Mouse (Mus musculus) forebrain, postnatal 0 days (tissue): Measurements from ENCODE around the gene Knstrn. TPM values are rescaled to one million over a fixed set of nuclear protein-coding genes. Genes with fewer than 3 reads are reported as not detected.

Experiments used
- ATAC-seq: fragments of 200-750 bp; cut with Nextera tagmentation; 2 replicates; pipeline ENCODE4 v1.8.0; 2017; ENCODE audit warnings: mild to moderate bottlenecking, moderate library complexity
- DNase-seq: peaks from one replicate; pipeline ENCODE4 v3.0.0-alpha.2; 2015
- H3K27ac ChIP-seq: fragments of 300-500 bp; sonication (generic); 2 replicates; pipeline ENCODE4 v1.5.1; 2014; ENCODE audit warnings: low read depth, mild to moderate bottlenecking, antibody characterized with exemption, low read length, moderate library complexity, mixed read lengths
- H3K27me3 ChIP-seq: fragments of 300-500 bp; sonication (generic); 2 replicates; pipeline ENCODE4 v1.6.1; 2014; ENCODE audit warnings: mild to moderate bottlenecking, low read length, mixed read lengths; ENCODE audit not compliant: insufficient read depth
- H3K36me3 ChIP-seq: fragments of 300-500 bp; sonication (generic); 2 replicates; pipeline ENCODE4 v1.6.1; 2014; ENCODE audit warnings: mild to moderate bottlenecking, moderate library complexity; ENCODE audit not compliant: insufficient read depth
- H3K4me1 ChIP-seq: fragments of 300-500 bp; sonication (generic); 2 replicates; pipeline ENCODE4 v1.6.1; 2014; ENCODE audit warnings: antibody characterized with exemption; ENCODE audit not compliant: insufficient read depth
- H3K4me2 ChIP-seq: fragments of 300-500 bp; sonication (generic); 2 replicates; pipeline ENCODE4 v1.6.1; 2014; ENCODE audit warnings: low read depth, mild to moderate bottlenecking, moderate library complexity
- H3K4me3 ChIP-seq: fragments of 300-500 bp; sonication (generic); 2 replicates; pipeline ENCODE4 v1.5.1; 2014; ENCODE audit warnings: low read depth, low read length, mixed read lengths
- H3K9ac ChIP-seq: fragments of 300-500 bp; sonication (generic); 2 replicates; pipeline ENCODE4 v1.6.1; 2014; ENCODE audit warnings: mild to moderate bottlenecking
- H3K9me3 ChIP-seq: fragments of 300-500 bp; sonication (generic); 2 replicates; pipeline ENCODE4 v1.6.1; 2016; ENCODE audit warnings: low read length
- CTCF ChIP-seq: sonication (generic); IDR thresholded peaks from 2 replicates; pipeline ENCODE4 v1.5.1; 2016; ENCODE audit warnings: antibody characterized with exemption, control low read depth, low read depth
- WGBS: fragments of 180-500 bp; shearing (Covaris S2); extraction: QIAGEN DNeasy Blood & Tissue Kit; methylation state at CpG from one replicate; pipeline ENCODE4 v1.1.7; 2014; 5-methylcytosine and 5-hydroxymethylcytosine counted together
- polyA plus RNA-seq: library from polyadenylated mRNA; unstranded; fragments of >200 nt; fragmentation: Nextera tagmentation; extraction: Ambion mirVana; gene quantifications from 2 replicates; pipeline ENCODE4 v1.2.1, GENCODE M21; 2015
- total RNA-seq: library from RNA; depleted of rRNA; stranded (reverse); fragments of >200 nt; gene quantifications from 2 replicates; pipeline ENCODE4 v1.2.3, GENCODE M21; 2014; rRNA removed

Gene Knstrn
- total and polyA plus RNA-seq, 2 experiments from 2014 or later: 7.1 to 13.1 TPM

DNA sequence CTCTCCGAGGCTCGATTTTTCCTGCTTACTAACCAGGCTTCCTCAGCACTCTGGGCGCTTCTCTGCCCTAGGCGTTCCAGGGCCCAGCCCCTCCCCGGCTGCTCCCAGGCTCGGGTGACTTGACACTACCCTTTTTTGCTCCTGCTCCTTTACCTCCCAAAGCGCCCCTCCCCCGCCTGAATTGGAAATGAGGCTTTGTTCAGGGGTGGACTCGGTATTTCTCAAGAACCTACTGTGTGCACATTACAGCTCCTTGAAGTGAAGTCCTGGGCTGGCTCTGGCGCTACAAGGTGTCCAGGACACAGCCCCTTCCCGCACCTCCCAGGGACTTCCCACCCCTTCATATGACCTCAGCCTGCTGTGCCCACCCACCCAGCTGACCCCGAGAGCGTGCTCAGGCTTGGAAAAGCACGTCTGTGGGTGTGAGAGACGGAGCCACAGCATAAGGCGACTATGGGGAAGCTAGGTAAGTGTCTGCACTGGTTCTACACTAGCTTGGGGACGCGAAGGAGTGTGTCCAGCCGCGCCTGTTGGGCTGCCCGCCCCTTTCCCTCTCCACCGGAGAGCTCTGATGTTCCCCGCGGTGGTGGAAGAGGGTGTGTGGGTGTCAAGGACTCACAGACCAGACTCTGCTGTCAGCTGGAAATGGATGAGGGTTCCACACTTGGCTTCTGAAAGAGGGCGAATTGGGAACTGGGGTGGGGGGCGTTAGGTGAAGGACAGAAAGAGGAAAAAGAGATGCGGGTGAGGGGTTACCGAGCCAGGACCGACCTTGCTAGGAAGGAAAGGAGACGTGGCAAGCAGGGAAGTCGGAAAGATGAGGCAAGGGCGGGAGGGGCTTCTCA, 86.4 kb downstream of the Knstrn start, which contains the start of gene Bahd1:
Bahd1 (plus strand) TSS at position 397 of the 845 bp plus-strand sequence.
- Histone ChIP-seq H3K9me3 (no peaks in the 10 kb centered on the region), H3K4me3 (peak within 1 kb of the TSS; percentile 90), H3K4me2 (peak within 1 kb of the TSS; percentile 94), H3K27ac (no peak within 1 kb of the TSS), H3K36me3 (no peaks in the 10 kb centered on the region), H3K9ac (peak within 1 kb of the TSS; percentile 48), H3K27me3 (peaks cover 50% of the 10 kb centered on the region), H3K4me1 (peaks cover 28% of the 10 kb centered on the region)
- DNase-seq: no peak
- no peak for TF ChIP-seq CTCF
- no peak for ATAC-seq
- WGBS: 1% methylated on average over 32 of the region's 32 CpGs

DNA sequence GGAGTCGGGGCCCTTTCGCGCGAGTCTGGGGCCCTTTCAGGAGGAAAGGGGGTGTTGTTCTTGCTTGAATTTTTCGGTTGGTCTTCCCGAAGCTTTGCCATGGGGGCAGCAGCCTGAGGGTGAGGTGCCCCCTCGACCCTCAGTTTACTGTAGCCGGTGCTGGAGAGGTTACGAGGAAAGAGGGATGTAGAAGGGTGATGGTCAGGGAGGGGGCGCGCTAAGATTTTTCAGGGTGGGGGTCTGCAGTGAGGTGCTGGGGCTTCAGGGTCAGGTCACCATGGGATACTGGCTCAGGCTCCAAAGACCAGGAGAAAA, 87.0 kb downstream of the Knstrn start:
- peaks cover 44% of the 10 kb centered on the region for H3K27me3 ChIP-seq
- TF ChIP-seq CTCF: no peak
- H3K4me1 ChIP-seq: peaks cover 32% of the 10 kb centered on the region
- peak overlapping the region; percentile 90 for H3K4me3 ChIP-seq
- peak overlapping the region; percentile 94 for H3K4me2 ChIP-seq
- peak overlapping the region; percentile 48 for H3K9ac ChIP-seq
- ATAC-seq: no peak
- no peak for DNase-seq
- no peak overlapping the region for H3K27ac ChIP-seq
- H3K9me3 ChIP-seq: no peaks in the 10 kb centered on the region
- WGBS: 0% methylated on average over 11 of the region's 11 CpGs
- H3K36me3 ChIP-seq: no peaks in the 10 kb centered on the region

DNA sequence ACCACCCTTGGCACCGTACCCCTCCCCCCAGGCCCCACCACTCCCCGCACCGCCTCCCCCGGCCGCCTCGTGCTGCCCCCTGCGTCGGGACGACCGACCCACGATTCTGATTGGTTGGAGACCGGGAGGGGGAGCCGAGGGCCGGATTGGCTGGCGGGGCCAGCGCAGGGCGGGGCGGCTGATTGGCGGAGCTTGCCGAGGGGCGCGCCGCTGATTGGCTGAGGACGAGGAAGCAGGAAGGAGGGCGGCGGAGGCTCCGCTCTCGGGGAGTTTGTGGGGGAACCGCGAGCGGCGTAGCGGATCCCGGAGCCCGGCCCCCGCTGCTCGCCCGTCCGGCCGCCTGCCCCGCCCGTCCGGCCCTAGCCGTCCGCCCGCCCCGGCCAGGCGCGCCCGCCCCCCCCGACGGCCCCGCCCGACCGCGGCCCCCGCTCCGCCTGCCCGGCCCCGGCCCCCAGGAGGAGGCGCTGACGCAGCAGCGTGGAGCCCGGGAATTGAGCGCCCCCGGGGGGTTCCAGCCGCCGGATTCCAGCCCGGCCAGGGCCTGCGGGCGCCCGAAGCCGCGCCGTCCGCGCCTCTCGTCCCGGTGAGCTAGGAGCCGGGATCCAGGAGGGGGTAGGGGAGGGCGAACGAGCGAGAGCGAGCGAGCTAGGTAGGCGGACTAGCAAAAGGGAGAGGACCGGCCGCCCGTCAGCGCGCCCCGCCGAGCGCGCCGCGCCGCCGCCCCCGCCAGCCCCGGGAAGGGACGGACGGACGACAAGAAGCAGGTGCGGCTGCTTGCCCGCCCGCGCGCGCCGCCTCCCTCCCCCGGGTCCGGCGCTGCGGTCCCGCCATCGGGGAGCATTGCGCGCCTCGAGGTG, 87.6 kb downstream of the Knstrn start:
- Histone ChIP-seq H3K27me3 (peaks cover 38% of the 10 kb centered on the region), H3K9ac (peak overlapping the region; percentile 80), H3K4me2 (peak overlapping the region; percentile 94), H3K4me1 (peaks cover 32% of the 10 kb centered on the region), H3K36me3 (no peaks in the 10 kb centered on the region), H3K9me3 (no peaks in the 10 kb centered on the region), H3K27ac (peak overlapping the region; percentile 88), H3K4me3 (peak overlapping the region; percentile 90)
- DNase-seq (peak; percentile 96), ATAC-seq (peak; percentile 94)
- 3% methylated on average over 82 of the region's 120 CpGs for WGBS
- no peak; the same call in 1 of the 2 replicates for TF ChIP-seq CTCF

DNA sequence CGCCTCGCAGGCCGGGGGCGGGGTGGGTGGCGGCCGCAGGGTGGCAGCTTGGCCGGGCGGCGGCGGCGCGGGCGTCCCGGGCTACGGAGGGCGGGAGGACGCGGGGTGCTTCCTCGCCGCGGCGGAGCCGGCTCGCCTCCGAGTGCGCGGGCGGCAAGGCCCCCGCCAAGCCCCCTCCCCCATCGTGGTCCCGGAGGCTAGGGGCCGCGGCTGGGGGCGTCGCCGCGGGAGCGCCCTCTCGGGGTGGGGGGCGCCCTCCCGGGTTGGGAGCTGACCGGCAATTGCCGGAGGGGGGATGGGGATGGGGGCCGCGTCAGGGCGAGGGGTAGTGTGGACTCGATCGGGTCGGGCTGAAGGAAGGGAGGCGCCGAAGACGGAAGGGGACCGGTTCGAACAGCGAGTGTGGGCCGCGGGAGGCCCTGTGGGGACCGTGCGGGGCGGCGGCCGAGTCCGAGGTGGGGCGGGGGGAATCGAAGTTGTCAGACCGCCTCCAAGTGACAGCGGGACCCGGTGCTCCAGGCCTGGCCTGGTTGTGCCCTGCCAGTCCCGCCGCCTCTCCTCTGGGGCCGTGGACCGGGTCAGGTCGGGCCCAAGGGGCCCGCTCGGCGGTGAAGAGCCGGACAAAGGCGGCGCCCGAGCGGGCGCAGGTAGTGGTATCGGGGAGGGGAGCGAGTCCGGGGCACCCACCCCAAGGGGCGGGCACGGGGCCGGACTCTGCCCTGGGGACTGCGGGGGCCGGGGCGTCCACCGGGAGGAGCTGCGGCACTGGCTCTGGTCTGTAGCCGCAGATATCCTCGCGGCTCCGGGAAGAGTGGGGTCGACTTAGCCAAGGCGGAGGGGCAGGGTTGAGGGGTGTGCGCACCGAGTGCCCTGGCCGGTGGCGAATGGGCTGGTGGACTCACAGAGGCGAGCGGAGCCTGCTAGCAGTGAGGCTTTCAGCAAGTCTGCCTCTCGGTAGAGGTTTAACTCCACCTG, 88.5 kb downstream of the Knstrn start:
- H3K27ac ChIP-seq: peak overlapping the region; percentile 88
- peak overlapping the region; percentile 94 for H3K4me2 ChIP-seq
- peak; percentile 14 for ATAC-seq
- H3K4me1 ChIP-seq: peaks cover 24% of the 10 kb centered on the region
- DNase-seq: peak; percentile 47
- H3K36me3 ChIP-seq: no peaks in the 10 kb centered on the region
- H3K9me3 ChIP-seq: no peaks in the 10 kb centered on the region
- H3K27me3 ChIP-seq: peaks cover 33% of the 10 kb centered on the region
- peak overlapping the region; percentile 80 for H3K9ac ChIP-seq
- H3K4me3 ChIP-seq: peak overlapping the region; percentile 90
- TF ChIP-seq CTCF: peak; percentile 38
- WGBS: 2% methylated on average over 91 of the region's 106 CpGs

DNA sequence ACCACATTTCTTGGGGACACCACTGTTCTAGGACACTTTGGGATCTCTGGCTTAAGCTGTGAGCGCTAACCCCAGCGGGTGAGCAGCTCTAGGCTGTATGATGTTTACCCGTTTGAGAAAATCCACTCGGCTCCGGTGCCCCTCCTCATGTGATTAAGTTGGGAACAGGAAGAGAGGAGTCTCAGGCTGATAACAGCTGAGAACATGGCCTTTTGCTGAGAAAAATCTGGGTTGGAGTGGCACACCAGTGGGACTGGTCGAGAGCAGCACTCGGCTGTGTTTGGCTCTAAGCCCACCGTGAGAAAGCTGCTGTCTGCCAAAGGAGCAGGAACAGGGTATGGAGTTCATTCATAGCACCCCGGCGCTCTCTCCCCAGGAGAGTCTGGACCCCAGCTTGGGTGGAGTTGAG, 89.5 kb downstream of the Knstrn start:
- no peak for ATAC-seq
- no peak overlapping the region for H3K27ac ChIP-seq

More for the DNA sequence above, 89.5 kb downstream of the Knstrn start:
- Histone ChIP-seq H3K4me1 (peaks cover 18% of the 10 kb centered on the region), H3K9me3 (no peaks in the 10 kb centered on the region), H3K9ac (peak overlapping the region; percentile 80; the same call in 1 of the 2 replicates), H3K4me3 (peak overlapping the region; percentile 90), H3K27me3 (peaks cover 23% of the 10 kb centered on the region), H3K36me3 (no peaks in the 10 kb centered on the region), H3K4me2 (peak overlapping the region; percentile 94)
- peak; percentile 37 for DNase-seq
- no peak for TF ChIP-seq CTCF
- WGBS: 3% methylated on average over 10 of the region's 10 CpGs

Other genes with a start within 250 kb of the Knstrn start
- gene Bub1b, start 215.8 kb upstream of the Knstrn start, total RNA-seq: 10.1 and 11.9 TPM in 2 replicates
- gene Bub1b, start 215.8 kb upstream of the Knstrn start, polyA plus RNA-seq: 6.5 and 7.2 TPM in 2 replicates
- 71.4 and 84.4 TPM in 2 replicates for gene Pak6, start 150.7 kb upstream of the Knstrn start, total RNA-seq
- gene Pak6, start 150.7 kb upstream of the Knstrn start, polyA plus RNA-seq: 39.6 and 61.9 TPM in 2 replicates
- gene Ankrd63, start 110.0 kb upstream of the Knstrn start, total RNA-seq: 1.1 and 2.0 TPM in 2 replicates
- gene Ankrd63, start 110.0 kb upstream of the Knstrn start, polyA plus RNA-seq: 0.62 and 0.64 TPM in 2 replicates
- 0.92 and 1.1 TPM in 2 replicates for gene Plcb2, start 85.6 kb upstream of the Knstrn start, total RNA-seq
- 0.52 and 0.83 TPM in 2 replicates for gene Plcb2, start 85.6 kb upstream of the Knstrn start, polyA plus RNA-seq
- gene Inafm2, start 68.2 kb upstream of the Knstrn start, total RNA-seq: 13.8 and 14.2 TPM in 2 replicates
- gene Inafm2, start 68.2 kb upstream of the Knstrn start, polyA plus RNA-seq: 15.7 and 17.2 TPM in 2 replicates
- gene Ccdc9b, start 51.3 kb upstream of the Knstrn start, total RNA-seq: 1.8 and 2.4 TPM in 2 replicates
- gene Ccdc9b, start 51.3 kb upstream of the Knstrn start, polyA plus RNA-seq: 0.33 and 0.53 TPM in 2 replicates
- gene Phgr1, start 41.2 kb upstream of the Knstrn start, total RNA-seq: not detected in 2 replicates
- gene Phgr1, start 41.2 kb upstream of the Knstrn start, polyA plus RNA-seq: not detected in 2 replicates
- 48.4 and 91.3 TPM in 2 replicates for gene Disp2, start 34.3 kb upstream of the Knstrn start, total RNA-seq
- gene Disp2, start 34.3 kb upstream of the Knstrn start, polyA plus RNA-seq: 25.4 and 40.4 TPM in 2 replicates
- 49.0 and 50.5 TPM in 2 replicates for gene Ivd, start 48.0 kb downstream of the Knstrn start, total RNA-seq
- gene Ivd, start 48.0 kb downstream of the Knstrn start, polyA plus RNA-seq: 42.9 and 45.8 TPM in 2 replicates
- 18.0 and 19.9 TPM in 2 replicates for gene Bahd1, start 86.4 kb downstream of the Knstrn start, total RNA-seq
- gene Bahd1, start 86.4 kb downstream of the Knstrn start, polyA plus RNA-seq: 4.6 and 5.1 TPM in 2 replicates
- gene Chst14, start 112.5 kb downstream of the Knstrn start, total RNA-seq: 2.9 and 4.0 TPM in 2 replicates
- 3.6 and 3.9 TPM in 2 replicates for gene Chst14, start 112.5 kb downstream of the Knstrn start, polyA plus RNA-seq
- 51.4 and 52.3 TPM in 2 replicates for gene Ccdc32, start 215.4 kb downstream of the Knstrn start, total RNA-seq
- gene Ccdc32, start 215.4 kb downstream of the Knstrn start, polyA plus RNA-seq: 56.3 and 64.3 TPM in 2 replicates
- 9.4 and 10.3 TPM in 2 replicates for gene Rpusd2, start 220.8 kb downstream of the Knstrn start, total RNA-seq
- gene Rpusd2, start 220.8 kb downstream of the Knstrn start, polyA plus RNA-seq: 3.6 TPM in 2 replicates
- gene Knl1, start 233.1 kb downstream of the Knstrn start, total RNA-seq: 4.6 and 5.0 TPM in 2 replicates
- gene Knl1, start 233.1 kb downstream of the Knstrn start, polyA plus RNA-seq: 3.8 and 5.2 TPM in 2 replicates